Mouse (Mus musculus) bone marrow, adult 2 months (tissue): ENCODE results near the gene Zfhx2. TPM values are rescaled to one million over a fixed set of nuclear protein-coding genes. Genes with fewer than 3 reads are reported as not detected.

Experiments
- H3K27ac ChIP-seq: fragments of 200-500 bp; 2 replicates; pipeline ENCODE4 v1.5.1; 2012; ENCODE audit warnings: low read depth, mild to moderate bottlenecking, control low read depth, inconsistent platforms, low read length; ENCODE audit not compliant: control insufficient read depth, poor library complexity, insufficient read depth
- H3K4me1 ChIP-seq: fragments of 200-500 bp; 2 replicates; pipeline ENCODE4 v1.6.1; 2011; ENCODE audit warnings: low read length; ENCODE audit not compliant: control insufficient read depth, insufficient read depth
- H3K4me3 ChIP-seq: fragments of 200-500 bp; replicated peaks from 2 replicates; pipeline ENCODE3; 2011; ENCODE audit warnings: mild to moderate bottlenecking, low read depth, low read length, control low read depth; ENCODE audit not compliant: control insufficient read depth
- CTCF ChIP-seq: fragments of 200-500 bp; IDR thresholded peaks from 2 replicates; pipeline ENCODE4 v1.5.1; 2011; ENCODE audit warnings: low read length, control low read depth; ENCODE audit not compliant: control insufficient read depth, insufficient read depth
- POLR2A ChIP-seq: fragments of 200-500 bp; IDR thresholded peaks from 2 replicates; pipeline ENCODE4 v1.6.1; 2011; ENCODE audit warnings: low read depth, mild to moderate bottlenecking, control low read depth, low read length, borderline replicate concordance; ENCODE audit not compliant: control insufficient read depth
- WGBS: fragments of 180-500 bp; shearing (Covaris S2); methylation state at CpG from one replicate; pipeline ENCODE4 v1.1.7; 2018; 5-methylcytosine and 5-hydroxymethylcytosine counted together
- polyA plus RNA-seq: library from polyadenylated mRNA; stranded (reverse); fragments of >200 nt; gene quantifications from 2 replicates; pipeline ENCODE4 v1.2.4, GENCODE M21; 2011; ENCODE audit warnings: low replicate concordance; ENCODE audit not compliant: missing spikeins, insufficient read depth, insufficient read length

Zfhx2 gene
- polyA plus RNA-seq, 1 experiment = 5.3 TPM

- 17% methylated on average over 34 of the region's 34 CpGs for WGBS
- H3K4me3 ChIP-seq = peak overlapping the region; percentile 86
- H3K4me1 ChIP-seq = peaks cover 4% of the 10 kb centered on the region
- TF ChIP-seq POLR2A (no peak), CTCF (no peak)
- no peak overlapping the region for H3K27ac ChIP-seq
Measured at GRCm38 (mm10) chr14:55091209-55091865, 787 bp downstream of the Zfhx2 start.

- no peak for TF ChIP-seq POLR2A
- no peak for TF ChIP-seq CTCF
- Histone ChIP-seq H3K4me1 (no peaks in the 10 kb centered on the region), H3K4me3 (no peak overlapping the region), H3K27ac (no peak overlapping the region)
- WGBS = 71% methylated on average over 13 of the region's 13 CpGs
Measured at GRCm38 (mm10) chr14:55089199-55089947, 2.8 kb downstream of the Zfhx2 start.

GRCm38 (mm10) chr14:55086009-55086514 lies 6.1 kb downstream of the Zfhx2 start:
- Histone ChIP-seq H3K27ac (no peak overlapping the region), H3K4me1 (no peaks in the 10 kb centered on the region)
- no peak for TF ChIP-seq CTCF
- no peak for TF ChIP-seq POLR2A

GRCm38 (mm10) chr14:55085324-55086008 lies 6.7 kb downstream of the Zfhx2 start:
- 78% methylated on average over 9 of the region's 9 CpGs for WGBS
- TF ChIP-seq POLR2A (no peak), CTCF (no peak)
- H3K4me3 ChIP-seq = no peak overlapping the region
- no peaks in the 10 kb centered on the region for H3K4me1 ChIP-seq
- H3K27ac ChIP-seq = no peak overlapping the region

More at GRCm38 (mm10) chr14:55086009-55086514, 6.1 kb downstream of the Zfhx2 start:
- no peak overlapping the region for H3K4me3 ChIP-seq
- WGBS = 79% methylated on average over 6 of the region's 6 CpGs

- H3K27ac ChIP-seq = no peak overlapping the region
- no peaks in the 10 kb centered on the region for H3K4me1 ChIP-seq
- TF ChIP-seq POLR2A (no peak), CTCF (no peak)
- H3K4me3 ChIP-seq = no peak overlapping the region
- 83% methylated on average over 6 of the region's 6 CpGs for WGBS
Measured at GRCm38 (mm10) chr14:55083481-55083880, 8.6 kb downstream of the Zfhx2 start.

GRCm38 (mm10) chr14:55081105-55081504 lies 11.0 kb downstream of the Zfhx2 start:
- Histone ChIP-seq H3K4me3 (no peak overlapping the region), H3K4me1 (no peaks in the 10 kb centered on the region), H3K27ac (no peak overlapping the region)
- 83% methylated on average over 5 of the region's 5 CpGs for WGBS
- TF ChIP-seq CTCF = no peak
- TF ChIP-seq POLR2A = no peak

GRCm38 (mm10) chr14:55079214-55079970 lies 12.7 kb downstream of the Zfhx2 start:
- 31% methylated on average over 8 of the region's 8 CpGs for WGBS
- TF ChIP-seq CTCF (peak; percentile 89), POLR2A (no peak)
- Histone ChIP-seq H3K4me1 (no peaks in the 10 kb centered on the region), H3K4me3 (no peak overlapping the region), H3K27ac (no peak overlapping the region)
